Mouse (Mus musculus) liver, embryonic 14.5 days (tissue): ENCODE results near the gene Syt7.

Source experiments
- CTCF ChIP-seq: IDR thresholded peaks from 2 replicates; pipeline ENCODE4 v1.5.1; 2016; ENCODE audit warnings: antibody characterized with exemption, low read depth, control low read depth
- EP300 ChIP-seq: IDR thresholded peaks from 2 replicates; pipeline ENCODE4 v1.6.1; 2016; ENCODE audit warnings: antibody characterized with exemption, low read depth

DNA sequence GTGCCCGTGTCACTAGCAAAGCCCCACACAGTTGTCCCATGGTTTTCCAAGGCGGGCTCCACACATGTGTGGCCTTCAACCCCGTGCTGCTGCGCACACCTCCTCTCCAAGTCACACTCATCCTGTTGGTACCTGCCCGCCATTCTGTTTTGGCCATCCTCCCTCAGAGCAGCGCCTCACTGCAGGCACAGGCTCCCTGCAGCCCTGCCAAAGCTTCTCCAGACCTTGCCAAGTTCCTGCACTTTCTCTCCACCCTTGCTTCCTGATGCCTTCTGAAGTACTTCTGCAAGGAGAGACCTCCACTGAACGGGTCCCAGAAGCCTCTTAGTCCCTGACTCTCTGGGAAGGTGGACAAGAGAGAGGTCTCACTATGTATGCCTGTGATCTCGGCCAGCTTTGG lies 40.5 kb downstream of the Syt7 start:
- TF ChIP-seq CTCF (no peak), EP300 (no peak)
